Mouse (Mus musculus) small intestine, adult 2 months (tissue): ENCODE measurements around the gene Tia1. TPM values are rescaled to one million over a fixed set of nuclear protein-coding genes. Genes with fewer than 3 reads are reported as not detected.

Source experiments
- H3K27ac ChIP-seq: fragments of 200-500 bp; 2 replicates; pipeline ENCODE4 v1.5.1; 2012; ENCODE audit warnings: low read depth, low read length, control low read depth, inconsistent platforms; ENCODE audit not compliant: insufficient read depth
- H3K27me3 ChIP-seq: fragments of 200-500 bp; 2 replicates; pipeline ENCODE4 v1.6.1; 2012; ENCODE audit warnings: mild to moderate bottlenecking, moderate library complexity, low read length, inconsistent platforms; ENCODE audit not compliant: control insufficient read depth, insufficient read depth
- H3K36me3 ChIP-seq: fragments of 200-500 bp; 2 replicates; pipeline ENCODE4 v1.6.1; 2012; ENCODE audit warnings: mild to moderate bottlenecking, low read length, control low read depth, inconsistent platforms; ENCODE audit not compliant: control insufficient read depth, insufficient read depth
- H3K4me1 ChIP-seq: fragments of 200-500 bp; 2 replicates; pipeline ENCODE4 v1.6.1; 2012; ENCODE audit warnings: low read length, inconsistent platforms, mixed read lengths; ENCODE audit not compliant: control insufficient read depth, insufficient read depth, insufficient read length
- H3K4me3 ChIP-seq: fragments of 200-500 bp; 2 replicates; pipeline ENCODE4 v1.5.1; 2012; ENCODE audit warnings: low read depth, mild to moderate bottlenecking, control low read depth, inconsistent platforms, low read length, moderate library complexity
- CTCF ChIP-seq: fragments of 200-500 bp; IDR thresholded peaks from 2 replicates; pipeline ENCODE4 v1.5.1; 2012; ENCODE audit warnings: low read depth, mild to moderate bottlenecking, control low read depth, inconsistent platforms, low read length, moderate library complexity, mixed read lengths; ENCODE audit not compliant: insufficient replicate concordance, insufficient read length; ENCODE audit errors: extremely low read depth
- POLR2A ChIP-seq: fragments of 200-500 bp; IDR thresholded peaks from 2 replicates; pipeline ENCODE4 v1.6.1; 2012; ENCODE audit warnings: low read depth, mild to moderate bottlenecking, control low read depth, inconsistent platforms, low read length, moderate library complexity
- WGBS: fragments of 180-500 bp; shearing (Covaris S2); methylation state at CpG from one replicate; pipeline ENCODE4 v1.1.7; 2018; 5-methylcytosine and 5-hydroxymethylcytosine counted together
- polyA plus RNA-seq: library from polyadenylated mRNA; depleted of rRNA; stranded (reverse); fragments of >200 nt; gene quantifications from 2 replicates; pipeline ENCODE4 v1.2.3, GENCODE M21; 2012

The Tia1 gene
- polyA plus RNA-seq, 1 experiment = 6.8 TPM

GRCm38 (mm10) chr6:86365371-86366124 is 38.5 kb upstream of the Tia1 start, which contains the start of gene Fam136a:
Gene Fam136a, plus strand, starts transcription at chr6:86365646.
- Histone ChIP-seq H3K27me3 (no peaks in the 10 kb centered on the region), H3K36me3 (no peaks in the 10 kb centered on the region), H3K4me3 (peak within 1 kb of the TSS; percentile 73), H3K4me1 (peaks cover 10% of the 10 kb centered on the region), H3K27ac (peak within 1 kb of the TSS; percentile 87)
- TF ChIP-seq CTCF = peak; percentile 91
- peak; percentile 8 for TF ChIP-seq POLR2A
- under 1% methylated on average over 76 of the region's 76 CpGs for WGBS

GRCm38 (mm10) chr6:86366125-86366852 is 37.7 kb upstream of the Tia1 start:
- no peaks in the 10 kb centered on the region for H3K36me3 ChIP-seq
- H3K4me3 ChIP-seq = peak overlapping the region; percentile 73
- peaks cover 9% of the 10 kb centered on the region for H3K4me1 ChIP-seq
- no peak for TF ChIP-seq CTCF
- TF ChIP-seq POLR2A = no peak
- WGBS = 15% methylated on average over 25 of the region's 25 CpGs
- H3K27ac ChIP-seq = peak overlapping the region; percentile 87
- H3K27me3 ChIP-seq = no peaks in the 10 kb centered on the region

- Histone ChIP-seq H3K4me1 (peaks cover 9% of the 10 kb centered on the region), H3K4me3 (peak overlapping the region; percentile 73), H3K27me3 (no peaks in the 10 kb centered on the region), H3K27ac (peak overlapping the region; percentile 87), H3K36me3 (no peaks in the 10 kb centered on the region)
- WGBS = 47% methylated on average over 2 of the region's 2 CpGs
- TF ChIP-seq CTCF (no peak), POLR2A (no peak)
Measured at GRCm38 (mm10) chr6:86366853-86367249, 37.2 kb upstream of the Tia1 start.

- no peak overlapping the region for H3K27ac ChIP-seq
- WGBS = 76% methylated on average over 5 of the region's 5 CpGs
- no peak for TF ChIP-seq POLR2A
- no peak for TF ChIP-seq CTCF
- peaks cover 10% of the 10 kb centered on the region for H3K4me1 ChIP-seq
- no peaks in the 10 kb centered on the region for H3K36me3 ChIP-seq
- no peaks in the 10 kb centered on the region for H3K27me3 ChIP-seq
- H3K4me3 ChIP-seq = no peak overlapping the region
Measured at GRCm38 (mm10) chr6:86368479-86368878, 35.5 kb upstream of the Tia1 start.

GRCm38 (mm10) chr6:86370093-86370713 is 33.8 kb upstream of the Tia1 start:
- no peaks in the 10 kb centered on the region for H3K36me3 ChIP-seq
- no peak overlapping the region for H3K27ac ChIP-seq
- no peak overlapping the region for H3K4me3 ChIP-seq
- peaks cover 10% of the 10 kb centered on the region for H3K4me1 ChIP-seq
- WGBS = 68% methylated on average over 3 of the region's 3 CpGs
- TF ChIP-seq POLR2A = no peak
- TF ChIP-seq CTCF = peak; percentile 11; the same call in 1 of the 2 replicates
- H3K27me3 ChIP-seq = no peaks in the 10 kb centered on the region

GRCm38 (mm10) chr6:86370764-86371339 is 33.2 kb upstream of the Tia1 start, which contains the start of gene Snrpg:
Gene Snrpg, plus strand, starts transcription at chr6:86371304.
- 11% methylated on average over 15 of the region's 15 CpGs for WGBS
- Histone ChIP-seq H3K27ac (peak within 1 kb of the TSS; percentile 52), H3K36me3 (no peaks in the 10 kb centered on the region), H3K27me3 (no peaks in the 10 kb centered on the region), H3K4me1 (peaks cover 10% of the 10 kb centered on the region), H3K4me3 (peak within 1 kb of the TSS; percentile 88)
- TF ChIP-seq CTCF (no peak), POLR2A (no peak)

- TF ChIP-seq POLR2A (peak; percentile 89), CTCF (no peak)
- Histone ChIP-seq H3K27ac (peak overlapping the region; percentile 52), H3K36me3 (peaks cover 2% of the 10 kb centered on the region; the same call in 1 of the 2 replicates), H3K4me1 (peaks cover 9% of the 10 kb centered on the region), H3K27me3 (no peaks in the 10 kb centered on the region), H3K4me3 (peak overlapping the region; percentile 88)
- WGBS = under 1% methylated on average over 50 of the region's 50 CpGs
Measured at GRCm38 (mm10) chr6:86371340-86371911, 32.6 kb upstream of the Tia1 start.
